Mouse (Mus musculus) forebrain, embryonic 12.5 days (tissue): ENCODE measurements around the gene Elmo3. TPM values are rescaled to one million over a fixed set of nuclear protein-coding genes. Genes with fewer than 3 reads are reported as not detected.

Source experiments
- ATAC-seq: fragments of 200-750 bp; cut with Nextera tagmentation; 2 replicates; pipeline ENCODE4 v1.8.0; 2017; ENCODE audit warnings: moderate TSS enrichment; ENCODE audit not compliant: low FRiP score
- H3K27ac ChIP-seq: fragments of 300-500 bp; sonication (generic); 2 replicates; pipeline ENCODE4 v1.5.1; 2016; ENCODE audit warnings: mild to moderate bottlenecking
- H3K27me3 ChIP-seq: fragments of 300-500 bp; sonication (generic); 2 replicates; pipeline ENCODE4 v1.6.1; 2016; ENCODE audit warnings: mild to moderate bottlenecking
- H3K36me3 ChIP-seq: fragments of 300-500 bp; sonication (generic); replicated peaks from 2 replicates; pipeline ENCODE4 v1.6.1; 2016; ENCODE audit warnings: mild to moderate bottlenecking
- H3K4me1 ChIP-seq: fragments of 300-500 bp; sonication (generic); 2 replicates; pipeline ENCODE4 v1.6.1; 2016
- H3K4me2 ChIP-seq: fragments of 300-500 bp; sonication (generic); 2 replicates; pipeline ENCODE4 v1.6.1; 2016; ENCODE audit warnings: mild to moderate bottlenecking, moderate library complexity
- H3K4me3 ChIP-seq: fragments of 300-500 bp; sonication (generic); replicated peaks from 2 replicates; pipeline ENCODE4 v1.5.1; 2016; ENCODE audit warnings: mild to moderate bottlenecking
- H3K9ac ChIP-seq: fragments of 300-500 bp; sonication (generic); 2 replicates; pipeline ENCODE4 v1.6.1; 2016; ENCODE audit warnings: mild to moderate bottlenecking
- H3K9me3 ChIP-seq: fragments of 300-500 bp; sonication (generic); 2 replicates; pipeline ENCODE4 v1.6.1; 2016
- WGBS: fragments of 180-500 bp; shearing (Covaris S2); methylation state at CpG from one replicate; pipeline ENCODE4 v1.1.7; 2016; 5-methylcytosine and 5-hydroxymethylcytosine counted together
- polyA plus RNA-seq: library from polyadenylated mRNA; unstranded; fragments of >200 nt; fragmentation: Nextera tagmentation; extraction: Ambion mirVana; gene quantifications from 2 replicates; pipeline ENCODE4 v1.2.1, GENCODE M21; 2016

Elmo3 gene
- polyA plus RNA-seq, 1 experiment from 2014 or later, result 1.3 TPM

DNA sequence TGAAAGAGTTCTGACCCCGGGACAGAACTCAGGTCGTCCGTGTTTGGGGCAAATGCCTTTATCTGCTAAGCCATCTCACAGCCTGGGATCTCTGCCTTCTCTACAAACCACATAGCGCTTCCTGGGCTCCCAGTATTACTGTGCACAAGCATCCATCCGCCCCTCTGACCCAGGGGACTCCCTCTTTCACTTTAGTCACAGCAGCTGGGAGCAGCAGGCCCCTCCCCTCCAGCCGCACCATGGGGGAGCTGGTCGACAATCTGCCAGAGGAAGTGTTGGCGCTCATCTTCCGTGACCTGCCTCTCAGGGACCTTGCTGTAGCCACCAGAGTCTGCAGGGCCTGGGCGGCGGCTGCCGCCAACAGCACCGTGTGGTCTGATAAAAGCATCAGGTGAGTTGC, 38.6 kb upstream of the Elmo3 start:
- H3K4me3 ChIP-seq, result no peak overlapping the region
- peaks cover 97% of the 10 kb centered on the region for H3K27me3 ChIP-seq
- 0 out of 2 replicates have a peak, but pooled peaks cover 5% of the 10 kb centered on the region for H3K9me3 ChIP-seq
- no peak overlapping the region for H3K4me2 ChIP-seq
- WGBS, result 6% methylated on average over 13 of the region's 13 CpGs
- peaks cover 41% of the 10 kb centered on the region for H3K4me1 ChIP-seq
- H3K36me3 ChIP-seq, result no peaks in the 10 kb centered on the region
- no peak overlapping the region for H3K27ac ChIP-seq
- no peak overlapping the region for H3K9ac ChIP-seq
- no peak for ATAC-seq

DNA sequence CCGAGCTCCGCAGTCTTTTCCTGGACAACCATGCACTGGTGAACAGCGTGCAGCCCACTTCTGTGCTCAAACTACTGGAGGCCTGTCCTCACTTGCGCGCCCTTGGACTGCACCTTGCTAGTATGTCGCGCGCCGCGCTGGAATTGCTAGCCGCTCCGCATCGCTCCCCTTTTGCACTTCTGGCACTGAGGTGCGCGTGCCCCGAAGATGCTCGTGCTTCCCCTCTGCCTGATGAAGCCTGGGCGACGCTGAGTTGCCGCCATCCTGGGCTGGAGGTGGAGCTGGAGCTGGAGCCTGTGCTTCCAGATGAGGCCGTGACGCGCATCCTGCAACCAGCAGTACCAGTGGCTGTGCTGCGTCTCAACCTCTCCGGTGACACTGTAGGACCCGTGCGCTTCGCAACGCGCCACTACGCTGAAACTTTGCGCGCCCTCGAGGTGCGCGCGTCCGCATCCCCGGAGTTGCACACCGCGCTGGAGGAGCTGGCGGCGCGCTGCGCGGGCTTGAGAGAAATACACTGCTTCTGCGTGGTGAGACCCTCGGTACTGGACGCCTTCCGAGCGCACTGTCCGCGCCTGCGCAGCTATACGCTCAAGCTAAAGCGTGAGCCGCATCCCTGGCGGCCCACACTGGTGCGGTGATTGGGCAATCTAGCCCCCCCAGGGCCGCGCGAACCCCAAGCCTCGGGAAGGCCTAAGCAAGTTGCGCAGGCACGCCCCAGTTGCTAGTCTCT, 36.9 kb upstream of the Elmo3 start:
- Histone ChIP-seq H3K27ac (no peak overlapping the region), H3K9me3 (0 out of 2 replicates have a peak, but pooled peaks cover 5% of the 10 kb centered on the region), H3K9ac (peak overlapping the region; percentile 44), H3K4me2 (peak overlapping the region; percentile 76), H3K4me3 (peak overlapping the region; percentile 47), H3K36me3 (no peaks in the 10 kb centered on the region), H3K4me1 (peaks cover 41% of the 10 kb centered on the region), H3K27me3 (peaks cover 99% of the 10 kb centered on the region)
- peak; percentile 81 for ATAC-seq
- under 1% methylated on average over 65 of the region's 65 CpGs for WGBS

DNA sequence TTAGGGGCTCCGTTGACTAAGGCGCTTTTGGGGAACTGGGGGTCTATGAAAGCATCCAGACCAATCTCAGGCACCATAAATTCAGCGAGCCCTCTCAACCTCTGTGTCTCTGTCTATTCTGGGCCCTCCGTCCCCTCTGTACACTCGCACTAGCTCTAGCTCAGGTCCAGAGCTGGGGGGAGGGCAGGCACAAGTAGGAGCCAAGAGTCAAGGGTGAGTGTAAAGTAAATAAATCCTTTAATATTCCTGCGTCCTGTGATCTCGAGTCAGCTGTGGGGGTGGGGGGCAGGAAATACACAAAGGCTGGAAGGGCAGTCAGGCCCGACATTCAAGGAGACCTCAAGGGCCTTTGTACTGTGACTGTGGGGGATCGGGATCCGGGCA, 36.3 kb upstream of the Elmo3 start:
- Histone ChIP-seq H3K27me3 (peaks cover 99% of the 10 kb centered on the region), H3K27ac (no peak overlapping the region), H3K9me3 (0 out of 2 replicates have a peak, but pooled peaks cover 5% of the 10 kb centered on the region), H3K36me3 (no peaks in the 10 kb centered on the region), H3K9ac (peak overlapping the region; percentile 44; the same call in 1 of the 2 replicates), H3K4me2 (peak overlapping the region; percentile 76), H3K4me1 (peaks cover 37% of the 10 kb centered on the region), H3K4me3 (peak overlapping the region; percentile 47)
- ATAC-seq, result peak; percentile 6; the same call in 1 of the 2 replicates
- 3% methylated on average over 10 of the region's 10 CpGs for WGBS

DNA sequence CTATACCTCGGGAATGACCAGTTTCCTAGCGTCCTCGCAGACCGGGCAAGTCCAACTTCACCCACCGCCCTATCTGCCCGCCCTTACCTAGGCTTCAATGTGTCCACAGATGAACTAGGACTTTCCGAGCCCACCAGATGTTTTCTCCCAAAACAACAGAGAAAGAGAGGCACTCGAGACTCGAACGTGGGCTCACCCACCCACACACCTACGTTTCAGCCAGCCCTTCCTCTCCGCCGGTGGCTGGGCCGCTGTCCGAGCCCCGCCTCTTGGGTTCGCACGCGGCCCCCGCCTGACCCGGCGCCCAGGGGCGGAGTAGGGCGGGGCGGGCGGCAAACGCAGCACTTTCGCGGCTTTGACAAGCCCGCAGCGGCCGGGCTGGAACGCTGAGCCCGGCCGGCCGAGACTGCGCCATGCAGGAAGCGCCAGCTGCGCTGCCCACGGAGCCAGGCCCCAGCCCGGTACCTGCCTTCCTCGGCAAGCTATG, 35.9 kb upstream of the Elmo3 start, which contains the start of gene Hsf4:
Gene Hsf4 (plus strand): TSS at position 341 of the 487 bp plus-strand sequence.
- no peak for ATAC-seq
- WGBS, result under 1% methylated on average over 42 of the region's 42 CpGs

DNA sequence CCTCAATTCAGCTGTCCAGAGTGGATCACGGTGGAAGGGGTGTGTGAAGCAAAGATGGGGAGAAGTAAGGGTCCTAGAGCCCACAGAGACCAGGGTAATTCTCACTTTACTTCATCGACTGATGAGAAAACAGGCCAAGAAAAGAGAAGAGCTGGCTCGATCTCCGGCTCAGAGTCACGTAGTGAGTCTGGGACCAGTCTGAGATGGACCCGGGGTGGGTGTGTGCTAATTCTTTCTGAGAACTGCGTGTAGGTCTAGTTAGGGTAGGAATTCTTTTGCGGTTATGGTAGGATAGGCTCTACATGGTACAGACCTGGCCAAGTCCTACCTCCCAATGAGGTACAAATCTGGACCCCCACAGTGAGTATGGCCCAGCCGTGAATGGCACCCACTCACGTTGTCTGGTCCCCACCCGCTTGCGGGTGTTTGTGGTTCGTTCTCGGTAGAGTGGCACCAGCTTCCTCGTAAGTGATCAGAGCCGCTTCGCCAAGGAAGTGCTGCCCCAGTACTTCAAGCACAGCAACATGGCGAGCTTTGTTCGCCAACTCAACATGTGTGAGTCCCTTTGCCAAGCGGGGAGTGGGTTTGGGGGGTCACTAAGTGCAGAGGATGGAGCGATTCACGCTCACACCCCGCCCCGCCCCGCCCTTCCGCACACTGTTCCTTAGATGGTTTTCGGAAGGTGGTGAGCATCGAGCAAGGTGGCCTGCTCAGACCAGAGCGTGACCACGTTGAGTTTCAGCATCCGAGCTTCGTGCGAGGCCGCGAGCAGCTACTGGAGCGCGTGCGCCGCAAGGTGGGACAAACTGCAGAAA, 35.1 kb upstream of the Elmo3 start:
- Histone ChIP-seq H3K27ac (no peak overlapping the region), H3K9me3 (0 out of 2 replicates have a peak, but pooled peaks cover 5% of the 10 kb centered on the region), H3K4me2 (peak overlapping the region; percentile 76), H3K9ac (peak overlapping the region; percentile 4; the same call in 1 of the 2 replicates), H3K4me3 (peak overlapping the region; percentile 47), H3K36me3 (no peaks in the 10 kb centered on the region), H3K27me3 (peaks cover 99% of the 10 kb centered on the region), H3K4me1 (peaks cover 32% of the 10 kb centered on the region)
- ATAC-seq, result no peak
- 1% methylated on average over 39 of the region's 39 CpGs for WGBS

More for the DNA sequence above, 35.9 kb upstream of the Elmo3 start, which contains the start of gene Hsf4:
- no peak within 1 kb of the TSS for H3K27ac ChIP-seq
- peak within 1 kb of the TSS; percentile 47 for H3K4me3 ChIP-seq
- H3K27me3 ChIP-seq, result peaks cover 99% of the 10 kb centered on the region
- H3K9me3 ChIP-seq, result 0 out of 2 replicates have a peak, but pooled peaks cover 5% of the 10 kb centered on the region
- H3K4me2 ChIP-seq, result peak within 1 kb of the TSS; percentile 76
- H3K4me1 ChIP-seq, result peaks cover 34% of the 10 kb centered on the region
- no peaks in the 10 kb centered on the region for H3K36me3 ChIP-seq
- peak within 1 kb of the TSS; percentile 44 for H3K9ac ChIP-seq

DNA sequence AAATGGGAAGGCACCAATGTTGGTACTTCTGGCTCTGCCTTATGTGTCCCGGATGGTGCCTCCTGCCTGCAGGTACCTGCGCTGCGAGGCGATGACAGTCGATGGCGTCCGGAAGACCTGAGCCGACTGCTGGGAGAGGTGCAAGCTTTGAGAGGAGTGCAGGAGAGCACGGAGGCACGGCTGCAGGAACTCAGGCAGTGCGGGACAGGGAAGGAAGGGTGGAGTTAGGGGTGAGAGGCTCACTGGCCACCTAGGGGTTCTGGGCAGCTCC, 34.5 kb upstream of the Elmo3 start:
- 2% methylated on average over 11 of the region's 11 CpGs for WGBS
- H3K36me3 ChIP-seq, result no peaks in the 10 kb centered on the region
- no peak for ATAC-seq
- no peak overlapping the region for H3K27ac ChIP-seq
- H3K9ac ChIP-seq, result no peak overlapping the region
- no peak overlapping the region for H3K4me2 ChIP-seq
- H3K4me1 ChIP-seq, result peaks cover 38% of the 10 kb centered on the region
- 0 out of 2 replicates have a peak, but pooled peaks cover 5% of the 10 kb centered on the region for H3K9me3 ChIP-seq
- H3K4me3 ChIP-seq, result no peak overlapping the region; the same call in 1 of the 2 replicates
- H3K27me3 ChIP-seq, result peaks cover 99% of the 10 kb centered on the region

DNA sequence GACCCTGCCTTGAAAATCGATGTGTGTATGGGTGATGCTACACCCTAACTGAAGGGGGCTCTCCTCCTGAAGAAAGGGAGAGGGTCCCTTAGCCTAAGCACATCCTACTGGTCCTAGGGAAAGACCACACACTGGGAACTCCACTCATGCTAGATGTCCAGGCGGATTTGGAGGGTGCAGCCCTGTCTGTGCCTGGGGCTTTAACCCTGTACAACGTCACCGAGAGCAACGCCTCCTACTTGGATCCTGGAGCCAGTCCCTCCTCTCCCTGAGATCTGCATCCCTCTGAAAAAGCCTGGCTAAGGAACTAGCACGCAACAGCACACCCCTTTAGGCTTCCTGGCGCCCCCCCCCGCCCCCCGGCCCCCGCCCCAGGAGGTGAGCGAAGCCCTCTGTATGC, 30.0 kb upstream of the Elmo3 start:
- Histone ChIP-seq H3K27ac (no peak overlapping the region), H3K4me3 (0 out of 2 replicates have a peak overlapping the region, but pooled peaks have one; percentile 42), H3K9me3 (no peaks in the 10 kb centered on the region), H3K27me3 (peaks cover 99% of the 10 kb centered on the region), H3K9ac (no peak overlapping the region), H3K4me1 (peaks cover 34% of the 10 kb centered on the region), H3K36me3 (peaks cover 4% of the 10 kb centered on the region; the same call in 1 of the 2 replicates), H3K4me2 (peak overlapping the region; percentile 68)
- 7% methylated on average over 11 of the region's 11 CpGs for WGBS
- no peak; the same call in 1 of the 2 replicates for ATAC-seq

DNA sequence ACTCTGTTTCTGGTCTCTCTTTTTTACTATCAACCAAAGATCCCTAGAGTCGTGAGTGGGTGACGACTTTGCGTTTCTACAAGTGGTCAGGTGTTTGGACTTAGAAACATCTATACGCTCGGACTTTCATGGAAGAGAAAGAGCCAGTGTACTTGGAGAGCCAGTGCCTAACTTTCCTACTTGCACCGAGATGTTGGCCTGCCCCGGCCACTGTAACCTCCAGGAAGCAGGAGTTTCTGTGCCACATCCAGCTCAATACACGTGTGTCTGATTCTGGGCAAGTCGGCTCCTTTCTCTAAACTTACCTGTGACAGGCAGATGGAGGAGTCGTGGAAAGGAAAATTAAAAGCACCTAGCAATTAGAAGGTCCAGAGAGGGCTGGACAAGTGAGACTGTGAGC, 29.6 kb upstream of the Elmo3 start, which contains the start of gene Nol3:
Gene Nol3 (plus strand): TSS at position 301 of the 400 bp plus-strand sequence.
- Histone ChIP-seq H3K4me3 (peak within 1 kb of the TSS; percentile 42), H3K27me3 (peaks cover 99% of the 10 kb centered on the region), H3K4me2 (peak within 1 kb of the TSS; percentile 68), H3K27ac (no peak within 1 kb of the TSS), H3K9me3 (no peaks in the 10 kb centered on the region), H3K9ac (peak within 1 kb of the TSS; percentile 62), H3K4me1 (peaks cover 30% of the 10 kb centered on the region), H3K36me3 (peaks cover 7% of the 10 kb centered on the region; the same call in 1 of the 2 replicates)
- 5% methylated on average over 10 of the region's 10 CpGs for WGBS
- peak; percentile 3; the same call in 1 of the 2 replicates for ATAC-seq

DNA sequence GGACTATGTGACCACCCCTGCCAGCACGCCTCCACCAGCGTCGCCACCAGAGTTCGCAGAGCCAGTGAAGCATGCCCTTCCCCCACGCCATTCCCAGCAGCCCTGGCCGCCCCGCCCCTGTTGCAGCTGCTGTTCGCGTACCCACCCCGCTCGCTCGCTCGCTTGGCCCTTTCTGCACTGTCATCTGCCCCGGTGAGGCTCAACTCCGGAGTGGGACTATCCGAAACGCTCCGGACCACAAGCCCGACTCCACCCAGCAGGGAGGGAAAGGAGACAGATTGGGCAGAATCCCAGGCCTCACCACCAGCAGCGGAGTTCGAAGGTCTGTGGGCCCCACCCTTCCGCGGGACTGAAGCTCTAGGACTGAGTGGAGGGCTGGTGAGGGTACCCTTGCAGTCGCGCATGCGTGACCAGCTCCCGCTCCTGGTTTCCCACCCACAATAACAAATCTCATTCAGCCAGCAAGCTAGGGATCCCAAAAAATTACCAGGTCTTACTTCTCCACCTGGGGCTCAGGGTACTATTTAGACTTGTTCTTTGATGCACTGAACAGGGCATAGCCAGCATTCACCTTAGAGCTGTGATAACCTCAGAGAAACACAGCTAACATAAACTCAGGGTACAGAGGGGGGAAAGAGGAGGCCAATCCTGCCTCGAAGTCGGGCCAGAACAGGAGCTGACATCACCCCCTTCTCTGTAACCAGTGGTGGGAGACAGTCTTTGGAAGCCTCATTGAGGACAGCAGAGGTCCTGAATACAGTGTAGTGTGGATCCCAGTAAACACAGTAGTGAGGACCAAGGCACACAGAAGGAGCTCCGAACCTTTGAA, 28.9 kb upstream of the Elmo3 start:
- Histone ChIP-seq H3K36me3 (peaks cover 10% of the 10 kb centered on the region; the same call in 1 of the 2 replicates), H3K4me3 (peak overlapping the region; percentile 42), H3K9ac (peak overlapping the region; percentile 62), H3K4me2 (peak overlapping the region; percentile 68), H3K4me1 (peaks cover 29% of the 10 kb centered on the region), H3K27me3 (peaks cover 97% of the 10 kb centered on the region), H3K9me3 (no peaks in the 10 kb centered on the region), H3K27ac (no peak overlapping the region)
- peak; percentile 71 for ATAC-seq
- 2% methylated on average over 30 of the region's 30 CpGs for WGBS

DNA sequence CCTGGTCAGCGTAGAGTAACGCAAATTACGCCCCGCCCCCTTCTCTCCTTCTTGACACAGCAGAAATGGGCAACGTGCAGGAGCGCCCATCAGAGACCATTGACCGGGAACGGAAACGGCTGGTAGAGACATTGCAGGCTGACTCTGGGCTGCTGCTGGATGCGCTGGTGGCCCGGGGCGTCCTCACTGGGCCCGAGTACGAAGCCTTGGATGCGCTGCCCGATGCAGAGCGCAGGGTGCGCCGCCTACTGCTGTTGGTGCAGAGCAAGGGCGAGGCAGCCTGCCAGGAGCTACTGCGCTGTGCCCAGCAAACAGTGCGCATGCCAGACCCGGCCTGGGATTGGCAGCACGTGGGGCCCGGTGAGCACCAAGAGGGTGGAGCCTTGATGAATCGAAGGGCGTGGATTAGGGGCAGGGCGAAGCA, 26.5 kb upstream of the Elmo3 start:
- no peak overlapping the region for H3K27ac ChIP-seq
- peak overlapping the region; percentile 50 for H3K4me2 ChIP-seq
- 2% methylated on average over 28 of the region's 28 CpGs for WGBS
- H3K36me3 ChIP-seq, result peaks cover 30% of the 10 kb centered on the region
- peak; percentile 53 for ATAC-seq
- H3K4me3 ChIP-seq, result peak overlapping the region; percentile 24
- peaks cover 84% of the 10 kb centered on the region for H3K27me3 ChIP-seq
- H3K9me3 ChIP-seq, result no peaks in the 10 kb centered on the region
- H3K9ac ChIP-seq, result peak overlapping the region; percentile 34
- peaks cover 29% of the 10 kb centered on the region for H3K4me1 ChIP-seq

DNA sequence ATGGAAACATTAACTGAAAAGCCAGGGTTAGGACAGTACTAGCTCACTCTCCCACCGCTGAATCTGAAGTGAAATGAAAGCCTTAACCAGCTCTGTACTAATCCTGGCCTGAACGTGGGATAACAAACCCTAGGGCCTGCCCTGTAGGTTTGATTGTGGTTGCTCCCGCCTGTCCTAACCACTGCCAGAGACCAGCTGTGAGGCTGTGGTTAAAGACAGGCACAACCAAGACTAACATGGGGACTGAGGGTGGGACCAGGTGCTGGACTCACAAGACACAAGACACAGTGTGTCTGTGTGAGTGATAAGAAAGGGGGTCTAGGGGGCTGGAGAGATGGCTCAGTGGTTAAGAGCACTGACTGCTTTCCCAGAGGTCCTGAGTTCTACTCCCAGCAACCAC, 24.8 kb upstream of the Elmo3 start:
- Histone ChIP-seq H3K36me3 (peaks cover 42% of the 10 kb centered on the region), H3K4me1 (peaks cover 28% of the 10 kb centered on the region), H3K4me2 (no peak overlapping the region), H3K9ac (no peak overlapping the region), H3K9me3 (no peaks in the 10 kb centered on the region), H3K27ac (no peak overlapping the region), H3K4me3 (no peak overlapping the region), H3K27me3 (peaks cover 68% of the 10 kb centered on the region)
- 61% methylated on average over 3 of the region's 3 CpGs for WGBS
- ATAC-seq, result no peak
